In the genomic region with DNA sequence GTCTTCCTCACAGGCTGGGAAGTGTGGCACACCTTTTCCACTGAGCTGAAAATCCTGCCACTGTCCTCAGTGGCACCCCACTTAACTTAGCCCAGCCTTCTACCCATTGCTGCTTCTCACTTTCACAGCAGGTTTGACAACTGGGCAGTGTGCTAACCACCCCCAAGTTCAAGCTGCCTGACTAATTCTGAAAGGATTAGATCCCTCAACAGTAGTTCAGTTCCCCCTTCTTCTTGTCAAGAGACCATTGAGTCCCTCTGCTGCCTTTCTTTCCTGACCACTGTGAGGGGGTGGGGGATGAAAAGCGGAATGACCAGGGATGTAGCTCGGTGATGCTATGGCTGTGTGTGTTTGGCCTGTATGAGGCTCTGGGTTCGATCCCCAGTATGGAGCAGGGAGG, we compare ENCODE assay signal across 43 mouse cellular contexts. TPM values are rescaled to one million over a fixed set of nuclear protein-coding genes. Genes with fewer than 3 reads are reported as not detected.
"Had no signal": no experiment of that assay in that cellular context is flagged by ENCODE, and none has a peak within 500 bp of the region (broad histone marks: within the 10 kb centered on the region; RNA-seq: fewer than 3 reads in every experiment).

No protein-coding gene starts in this region.

- H3K36me3 ChIP-seq: heart, embryonic 10.5 days; heart, embryonic 12.5 days; heart, embryonic 13.5 days; heart, embryonic 15.5 days; hindbrain, embryonic 10.5 days; hindbrain, embryonic 12.5 days; hindbrain, embryonic 13.5 days; hindbrain, embryonic 15.5 days; intestine, embryonic 15.5 days; kidney, embryonic 15.5 days had no signal

- ATAC-seq: hindbrain, embryonic 16.5 days; hindbrain, postnatal 0 days; inflammation-experienced regulatory T-cells, adult 6 months had no signal

- H3K9ac ChIP-seq: heart, embryonic 12.5 days; heart, embryonic 13.5 days; heart, embryonic 15.5 days; hindbrain, embryonic 12.5 days; hindbrain, embryonic 13.5 days; hindbrain, embryonic 14.5 days; hindbrain, embryonic 15.5 days; intestine, embryonic 15.5 days; kidney, embryonic 15.5 days had no signal

- H3K27ac ChIP-seq: heart, embryonic 10.5 days; heart, embryonic 13.5 days; heart, embryonic 15.5 days; hindbrain, embryonic 10.5 days; hindbrain, embryonic 12.5 days; hindbrain, embryonic 13.5 days; hindbrain, embryonic 14.5 days; hindbrain, embryonic 15.5 days; hindbrain, postnatal 0 days; intestine, embryonic 15.5 days; kidney, embryonic 15.5 days; kidney, postnatal 0 days; layer of hippocampus, adult 2 months; left cerebral cortex, adult 2 months had no signal

- DNase-seq: heart, postnatal 14 days; kidney, adult 11 months; kidney, adult 18-20 months; kidney, adult 2 months; kidney, adult 8-10 months; kidney, adult 9 months; kidney, postnatal 10 days; kidney, postnatal 14 days; kidney, postnatal 25 days; kidney, postnatal 36 days; kidney, postnatal 4 days; layer of hippocampus, adult 9-11 months; layer of hippocampus, postnatal 36 days had no signal

- H3K4me3 ChIP-seq: heart, embryonic 10.5 days; heart, embryonic 12.5 days; heart, embryonic 13.5 days; heart, embryonic 15.5 days; hindbrain, embryonic 10.5 days; hindbrain, embryonic 12.5 days; hindbrain, embryonic 13.5 days; hindbrain, embryonic 15.5 days; intestine, embryonic 15.5 days; kidney, embryonic 15.5 days; layer of hippocampus, adult 2 months; left cerebral cortex, adult 2 months had no signal

- H3K4me1 ChIP-seq: heart, embryonic 12.5 days; heart, embryonic 15.5 days; hindbrain, embryonic 13.5 days; hindbrain, embryonic 15.5 days; intestine, embryonic 15.5 days had no signal

- H3K9me3 ChIP-seq: heart, embryonic 10.5 days; heart, embryonic 12.5 days; heart, embryonic 13.5 days; heart, embryonic 15.5 days; hindbrain, embryonic 10.5 days; hindbrain, embryonic 12.5 days; hindbrain, embryonic 13.5 days; hindbrain, embryonic 15.5 days; intestine, embryonic 15.5 days; kidney, embryonic 15.5 days had no signal

- H3K4me2 ChIP-seq: heart, embryonic 11.5 days; heart, embryonic 12.5 days; heart, embryonic 13.5 days; heart, embryonic 15.5 days; hindbrain, embryonic 12.5 days; hindbrain, embryonic 13.5 days; hindbrain, embryonic 14.5 days; hindbrain, embryonic 15.5 days; intestine, embryonic 15.5 days; kidney, embryonic 15.5 days had no signal

- H3K27me3 ChIP-seq: heart, embryonic 15.5 days; hindbrain, embryonic 12.5 days; hindbrain, embryonic 15.5 days; intestine, embryonic 15.5 days; kidney, embryonic 15.5 days had no signal

RNA-seq across cellular contexts. Expression of gene Bcl2l14, which starts 37.2 kb away (rescaled TPM):
- total RNA-seq: heart, postnatal 10 days; heart, postnatal 14 days; heart, postnatal 25 days; heart, postnatal 36 days; heart, postnatal 4 days; hindbrain, postnatal 0 days; layer of hippocampus, adult 18-20 months; layer of hippocampus, adult 2 months; layer of hippocampus, adult 8-10 months; layer of hippocampus, postnatal 10 days; layer of hippocampus, postnatal 14 days; layer of hippocampus, postnatal 25 days; layer of hippocampus, postnatal 36 days; left cerebral cortex, adult 18-20 months; left cerebral cortex, adult 2 months; left cerebral cortex, adult 8-10 months had no signal
- polyA plus RNA-seq: heart, postnatal 0 days had no signal
